Mouse (Mus musculus) bone marrow, adult 2 months (tissue): ENCODE data around the gene Arhgap18. TPM values are rescaled to one million over a fixed set of nuclear protein-coding genes. Genes with fewer than 3 reads are reported as not detected.

Source experiments
- H3K27ac ChIP-seq: fragments of 200-500 bp; 2 replicates; pipeline ENCODE4 v1.5.1; 2012; ENCODE audit warnings: low read depth, mild to moderate bottlenecking, control low read depth, inconsistent platforms, low read length; ENCODE audit not compliant: control insufficient read depth, poor library complexity, insufficient read depth
- H3K4me1 ChIP-seq: fragments of 200-500 bp; 2 replicates; pipeline ENCODE4 v1.6.1; 2011; ENCODE audit warnings: low read length; ENCODE audit not compliant: control insufficient read depth, insufficient read depth
- H3K4me3 ChIP-seq: fragments of 200-500 bp; replicated peaks from 2 replicates; pipeline ENCODE3; 2011; ENCODE audit warnings: mild to moderate bottlenecking, low read depth, low read length, control low read depth; ENCODE audit not compliant: control insufficient read depth
- CTCF ChIP-seq: fragments of 200-500 bp; IDR thresholded peaks from 2 replicates; pipeline ENCODE4 v1.5.1; 2011; ENCODE audit warnings: low read length, control low read depth; ENCODE audit not compliant: control insufficient read depth, insufficient read depth
- POLR2A ChIP-seq: fragments of 200-500 bp; IDR thresholded peaks from 2 replicates; pipeline ENCODE4 v1.6.1; 2011; ENCODE audit warnings: low read depth, mild to moderate bottlenecking, control low read depth, low read length, borderline replicate concordance; ENCODE audit not compliant: control insufficient read depth
- WGBS: fragments of 180-500 bp; shearing (Covaris S2); methylation state at CpG from one replicate; pipeline ENCODE4 v1.1.7; 2018; 5-methylcytosine and 5-hydroxymethylcytosine counted together
- polyA plus RNA-seq: library from polyadenylated mRNA; stranded (reverse); fragments of >200 nt; gene quantifications from 2 replicates; pipeline ENCODE4 v1.2.4, GENCODE M21; 2011; ENCODE audit warnings: low replicate concordance; ENCODE audit not compliant: missing spikeins, insufficient read depth, insufficient read length

Gene Arhgap18
- polyA plus RNA-seq, 1 experiment, result 22.4 TPM

DNA sequence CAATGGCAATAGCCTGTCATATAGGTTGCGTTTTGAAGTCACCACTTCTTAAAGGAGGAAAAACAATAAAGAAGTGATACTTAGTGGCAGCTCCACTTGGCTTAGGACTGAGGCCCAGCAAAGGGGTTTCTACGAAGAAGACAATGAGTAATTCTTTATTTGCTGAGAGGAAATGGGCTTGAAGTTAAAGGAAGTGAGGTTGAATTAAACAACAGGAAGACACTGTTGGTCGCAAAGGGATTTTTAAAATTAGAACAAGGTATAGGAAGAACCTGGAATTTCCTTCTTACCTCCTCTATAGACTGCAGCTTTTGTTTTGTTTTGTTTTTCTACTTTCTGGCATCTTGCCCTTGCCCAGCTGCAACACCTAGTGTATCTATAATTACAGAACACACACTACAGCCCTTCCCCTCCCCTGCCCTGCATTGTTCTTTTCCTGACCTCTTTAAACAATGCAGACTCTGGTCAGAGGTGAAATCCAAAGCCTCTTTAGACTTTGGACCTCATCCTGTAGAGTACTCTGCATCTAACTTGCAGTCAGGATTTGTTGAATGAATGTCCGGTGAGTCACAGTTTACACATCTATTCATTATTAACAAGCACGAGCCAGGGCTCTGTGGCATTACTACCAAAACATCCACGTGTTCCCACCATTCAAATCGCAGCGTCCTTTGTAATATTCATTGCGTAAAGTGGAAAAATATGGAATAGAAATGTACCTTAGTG, 75.4 kb downstream of the Arhgap18 start:
- H3K4me1 ChIP-seq, result no peaks in the 10 kb centered on the region; the same call in 1 of the 2 replicates
- no peak for TF ChIP-seq POLR2A
- no peak for TF ChIP-seq CTCF
- WGBS, result 44% methylated on average over 9 of the region's 9 CpGs
- no peak overlapping the region for H3K4me3 ChIP-seq
- no peak overlapping the region for H3K27ac ChIP-seq

DNA sequence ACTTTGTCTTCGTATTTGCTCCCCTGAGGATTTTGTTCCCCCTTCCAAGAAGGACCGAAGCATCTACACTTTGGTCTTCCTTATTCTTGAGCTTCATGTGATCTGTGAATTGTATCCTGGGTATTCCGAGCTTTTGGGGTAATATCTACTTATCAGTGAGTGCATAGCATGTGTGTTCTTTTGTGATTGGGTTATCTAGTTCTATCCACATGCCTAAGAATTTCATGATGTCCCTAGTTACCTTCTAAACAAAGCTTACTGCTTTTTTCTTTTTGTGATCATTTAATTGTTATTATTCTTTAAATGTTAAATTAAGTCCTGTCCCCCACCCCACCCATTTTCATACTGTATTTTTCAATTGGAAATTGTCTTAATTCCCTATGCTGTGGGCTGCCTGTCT, 78.8 kb downstream of the Arhgap18 start:
- Histone ChIP-seq H3K4me1 (peaks cover 1% of the 10 kb centered on the region; the same call in 1 of the 2 replicates), H3K27ac (no peak overlapping the region), H3K4me3 (no peak overlapping the region)
- WGBS, result 78% methylated on average over 3 of the region's 3 CpGs
- TF ChIP-seq CTCF, result no peak
- no peak for TF ChIP-seq POLR2A

DNA sequence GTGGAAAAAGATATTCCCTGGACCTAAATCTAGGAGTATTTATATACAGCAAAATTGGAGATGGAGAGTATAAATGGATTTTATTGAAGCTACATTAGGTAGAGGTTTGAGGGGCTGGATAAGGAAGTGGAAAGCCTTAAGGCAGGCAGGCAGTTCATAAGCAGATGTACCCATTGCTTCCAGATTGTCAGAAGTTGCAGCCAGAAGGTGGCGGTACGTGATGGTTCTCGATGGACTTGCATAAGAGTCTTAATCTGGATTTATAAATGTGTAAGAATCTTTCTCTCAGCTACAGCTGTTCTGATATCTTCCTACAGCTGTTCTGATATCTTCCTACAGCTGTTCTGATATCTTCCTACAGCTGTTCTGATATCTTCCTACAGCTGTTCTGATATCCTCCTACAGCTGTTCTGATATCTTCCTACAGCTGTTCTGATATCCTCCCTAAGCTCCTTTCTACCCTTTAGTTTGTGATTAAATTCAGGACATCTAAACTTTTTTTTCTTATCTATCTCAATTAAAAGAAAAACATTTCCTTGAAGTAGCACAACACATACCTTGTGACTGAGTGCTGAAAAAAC, 79.5 kb downstream of the Arhgap18 start:
- H3K27ac ChIP-seq, result no peak overlapping the region
- WGBS, result 78% methylated on average over 3 of the region's 3 CpGs
- H3K4me1 ChIP-seq, result peaks cover 1% of the 10 kb centered on the region; the same call in 1 of the 2 replicates
- TF ChIP-seq POLR2A (no peak), CTCF (no peak)
- H3K4me3 ChIP-seq, result no peak overlapping the region

DNA sequence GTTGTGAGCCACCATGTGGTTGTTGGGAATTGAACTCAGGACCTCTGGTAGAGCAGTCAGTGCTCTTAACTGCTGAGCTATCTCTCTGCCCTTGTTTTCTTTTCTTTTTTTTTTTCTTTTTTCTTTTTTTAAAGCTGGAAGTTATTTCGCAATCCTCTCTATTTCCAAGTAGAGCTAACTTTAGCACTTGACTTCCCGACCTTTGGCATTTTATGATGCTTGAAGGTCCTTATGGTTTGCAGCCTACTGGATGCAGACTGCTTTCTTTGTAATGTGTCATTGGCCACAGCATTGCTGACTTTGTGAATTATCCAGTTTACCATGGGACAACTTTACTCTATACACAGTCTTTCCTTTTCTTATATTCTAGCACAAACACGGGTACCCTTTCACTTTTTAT, 80.2 kb downstream of the Arhgap18 start:
- WGBS, result 71% methylated on average over 3 of the region's 3 CpGs
- H3K4me1 ChIP-seq, result peaks cover 1% of the 10 kb centered on the region; the same call in 1 of the 2 replicates

DNA sequence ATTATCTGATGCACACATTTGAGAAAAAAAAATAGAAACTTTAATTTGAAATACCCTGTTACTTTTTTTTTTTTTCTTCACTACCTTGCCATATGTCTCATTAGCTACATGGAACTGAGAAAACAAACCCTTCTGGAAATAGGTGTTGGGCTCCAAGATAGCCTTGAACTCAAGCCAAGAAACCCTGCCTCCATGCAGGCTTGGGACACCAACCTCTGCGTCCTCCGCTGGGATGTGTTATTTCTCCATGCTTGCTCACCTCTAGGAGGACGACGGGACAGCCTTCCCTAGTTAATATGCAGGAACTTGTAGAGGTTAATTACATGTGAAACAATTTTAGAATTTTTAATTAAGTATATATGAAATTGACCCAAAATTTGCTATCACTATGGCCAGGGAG, 96.1 kb downstream of the Arhgap18 start:
- H3K4me3 ChIP-seq, result no peak overlapping the region
- no peaks in the 10 kb centered on the region for H3K4me1 ChIP-seq
- 89% methylated on average over 4 of the region's 4 CpGs for WGBS
- no peak overlapping the region for H3K27ac ChIP-seq
- TF ChIP-seq CTCF, result no peak
- no peak for TF ChIP-seq POLR2A

More for the DNA sequence above, 80.2 kb downstream of the Arhgap18 start:
- H3K27ac ChIP-seq, result no peak overlapping the region
- no peak overlapping the region for H3K4me3 ChIP-seq
- TF ChIP-seq CTCF, result no peak
- TF ChIP-seq POLR2A, result no peak

DNA sequence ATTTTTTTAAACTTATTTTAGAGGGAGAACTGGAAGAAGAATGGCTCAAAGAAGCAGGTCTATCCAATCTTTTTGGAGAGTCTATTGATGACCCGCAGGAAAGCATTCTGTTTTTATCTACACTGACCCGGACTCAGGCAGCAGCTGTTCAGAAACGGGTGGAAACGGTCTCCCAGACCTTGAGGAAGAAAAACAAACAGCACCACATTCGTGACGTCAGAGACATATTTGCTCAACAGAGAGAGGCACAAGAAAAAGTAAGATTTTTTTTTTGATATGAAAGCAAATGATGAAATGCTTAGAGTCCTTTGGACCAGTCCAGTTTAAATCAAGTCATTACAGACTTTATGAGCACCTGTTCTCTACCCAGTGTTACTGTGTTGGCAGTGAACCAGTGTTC, 96.6 kb downstream of the Arhgap18 start:
- Histone ChIP-seq H3K4me3 (no peak overlapping the region), H3K27ac (no peak overlapping the region), H3K4me1 (no peaks in the 10 kb centered on the region)
- whole genome bisulfite sequencing, result 80% methylated on average over 6 of the region's 6 CpGs
- no peak for TF ChIP-seq POLR2A

DNA sequence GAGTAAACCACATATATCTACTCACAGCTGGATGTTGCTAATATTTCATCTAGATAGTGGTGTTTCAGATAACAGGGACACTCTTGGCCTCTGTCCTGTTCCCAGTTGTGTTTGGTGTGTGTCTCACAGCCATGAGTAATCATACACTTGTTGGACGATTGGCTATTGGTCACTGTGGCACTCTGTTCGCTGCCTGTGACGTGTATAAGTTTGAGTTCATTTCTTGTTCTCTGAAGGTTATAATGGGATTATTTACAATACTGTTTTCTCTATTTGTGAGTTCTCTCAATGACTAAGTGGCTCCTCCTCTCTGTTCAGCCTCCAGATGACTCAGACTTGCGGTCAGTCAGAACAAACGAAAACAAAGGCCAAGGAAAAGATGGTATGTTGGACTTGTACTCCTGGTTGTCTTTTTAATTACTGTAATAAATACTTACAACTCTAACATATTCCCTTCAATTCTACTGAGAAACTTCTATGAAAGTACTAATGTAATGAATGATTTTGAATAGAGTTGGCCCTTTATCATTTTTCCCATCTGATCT, 101.4 kb downstream of the Arhgap18 start:
- no peak overlapping the region for H3K4me3 ChIP-seq

DNA sequence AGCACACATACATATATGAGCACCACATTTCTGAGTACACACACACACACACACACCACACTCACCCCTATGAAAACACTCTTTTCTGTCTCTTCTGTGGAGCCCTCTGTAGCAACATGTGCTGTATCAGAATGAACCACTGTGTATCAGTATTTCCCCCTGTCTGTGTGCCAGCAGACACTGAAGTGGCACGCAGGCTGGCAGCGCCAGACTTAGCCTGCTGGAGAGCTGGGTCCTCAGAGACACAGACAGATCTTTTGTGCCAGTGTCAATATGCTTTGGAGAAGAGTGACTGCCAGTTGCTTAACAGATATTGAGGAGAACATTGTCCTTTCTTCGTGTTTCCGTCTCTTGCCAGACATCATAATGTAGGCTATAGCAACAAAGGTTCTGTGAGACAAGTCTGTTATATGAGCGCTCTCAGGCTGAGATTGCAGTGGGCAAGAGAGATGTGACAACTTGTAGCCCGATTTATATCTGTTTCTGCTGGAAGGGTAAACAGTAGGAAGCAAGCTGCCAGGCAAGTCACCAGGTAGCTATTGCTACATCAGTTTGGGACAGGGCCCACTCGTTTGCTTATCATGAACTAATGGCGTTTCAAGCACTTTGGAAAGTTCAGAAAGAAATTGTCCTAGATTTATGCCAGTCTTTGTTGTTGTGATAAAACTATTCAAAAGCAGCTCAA, 102.8 kb downstream of the Arhgap18 start:
- Histone ChIP-seq H3K27ac (no peak overlapping the region), H3K4me3 (no peak overlapping the region), H3K4me1 (no peaks in the 10 kb centered on the region; the same call in 1 of the 2 replicates)
- 81% methylated on average over 8 of the region's 8 CpGs for WGBS
- no peak for TF ChIP-seq POLR2A
- TF ChIP-seq CTCF, result no peak

More for the DNA sequence above, 101.4 kb downstream of the Arhgap18 start:
- H3K4me1 ChIP-seq, result no peaks in the 10 kb centered on the region; the same call in 1 of the 2 replicates
- no peak for TF ChIP-seq POLR2A
- no peak for TF ChIP-seq CTCF
- 88% methylated on average over 5 of the region's 5 CpGs for WGBS
- H3K27ac ChIP-seq, result no peak overlapping the region
